Mouse (Mus musculus): ENCODE measurements at regions not wholly inside any gene's neighbourhood (a gene's known extent, or its start where the extent isn't known, plus 50 kb on each side); places are given as distances from the start of the nearest gene placed in this dataset.
A peak's percentile ranks its signal among the peaks of the same experiment; 100 is the strongest.
"Not testable (repeated sequence)": the region's sequence is repeated elsewhere in the genome, so short reads cannot be mapped to it uniquely, and the experiment has no call there.

- no peak for DNase-seq
Observed at GRCm38 (mm10) chr5:50343681-50344080, 284.9 kb upstream of the Adgra3 start.

GRCm38 (mm10) chr5:50309491-50309890 is 250.7 kb upstream of the Adgra3 start:
- DNase-seq = no peak

- no peak for DNase-seq
Observed at GRCm38 (mm10) chr5:50303859-50304480, 245.2 kb upstream of the Adgra3 start.

GRCm38 (mm10) chr5:50293794-50294193 is 235.0 kb upstream of the Adgra3 start:
- DNase-seq = peak; percentile 29

- no peak for DNase-seq
Observed at GRCm38 (mm10) chr5:50290879-50291410, 232.1 kb upstream of the Adgra3 start.

- no peak for DNase-seq
Observed at GRCm38 (mm10) chr5:50260417-50260816, 201.6 kb upstream of the Adgra3 start.

- peak; percentile 1 for DNase-seq
Observed at GRCm38 (mm10) chr5:50258017-50258416, 199.2 kb upstream of the Adgra3 start.

- no peak for DNase-seq
Observed at GRCm38 (mm10) chr5:50234111-50234510, 175.3 kb upstream of the Adgra3 start.

GRCm38 (mm10) chr5:50216956-50217355 is 158.2 kb upstream of the Adgra3 start:
- no peak for DNase-seq

GRCm38 (mm10) chr5:50215960-50216359 is 157.2 kb upstream of the Adgra3 start:
- DNase-seq = peak; percentile 68

GRCm38 (mm10) chr5:50202307-50203010 is 143.7 kb upstream of the Adgra3 start:
- no peak for DNase-seq

- peak; percentile 37 for DNase-seq
Observed at GRCm38 (mm10) chr5:50196423-50196822, 137.6 kb upstream of the Adgra3 start.

GRCm38 (mm10) chr5:50195993-50196392 is 137.2 kb upstream of the Adgra3 start:
- no peak for DNase-seq

GRCm38 (mm10) chr5:50189394-50189793 is 130.6 kb upstream of the Adgra3 start:
- DNase-seq = no peak

GRCm38 (mm10) chr5:50182721-50183120 is 123.9 kb upstream of the Adgra3 start:
- DNase-seq = no peak

GRCm38 (mm10) chr5:50156557-50156956 is 97.8 kb upstream of the Adgra3 start:
- no peak for DNase-seq

- DNase-seq = not testable (repeated sequence)
Observed at GRCm38 (mm10) chr5:50155170-50155860, 96.5 kb upstream of the Adgra3 start.

GRCm38 (mm10) chr5:50146926-50147325 is 88.1 kb upstream of the Adgra3 start:
- DNase-seq = no peak

GRCm38 (mm10) chr5:50145458-50146083 is 86.8 kb upstream of the Adgra3 start:
- no peak for DNase-seq

- no peak for DNase-seq
Observed at GRCm38 (mm10) chr5:50130202-50130601, 71.4 kb upstream of the Adgra3 start.

- no peak for DNase-seq
Observed at GRCm38 (mm10) chr5:50128972-50129371, 70.2 kb upstream of the Adgra3 start.

GRCm38 (mm10) chr5:50126594-50126993 is 67.8 kb upstream of the Adgra3 start:
- no peak for DNase-seq

- no peak for DNase-seq
Observed at GRCm38 (mm10) chr5:50126177-50126576, 67.4 kb upstream of the Adgra3 start.

Data from embryo, embryonic 11 days (tissue).